Comparison of ENCODE assay signal across 22 mouse cellular contexts in genomic region chr15:66447423-66447822, GRCm38 (mm10). TPM values are rescaled to one million over a fixed set of nuclear protein-coding genes. Genes with fewer than 3 reads are reported as not detected.
DNase-seq lines count a peak whose midpoint lies in the region; ATAC-seq and TF ChIP-seq lines count a peak whose summit lies in the region.
"Had no signal": no experiment of that assay in that cellular context is flagged by ENCODE, and none has a peak within 500 bp of the region (broad histone marks: within the 10 kb centered on the region; RNA-seq: fewer than 3 reads in every experiment).

No protein-coding gene starts in this region.

- no peak for ATAC-seq in forebrain, embryonic 16.5 days
- no peak for ATAC-seq in forebrain, embryonic 14.5 days
- no peak for ATAC-seq in liver, postnatal 0 days
- ATAC-seq in activated CD4-positive, CD25-positive, alpha-beta regulatory T cell, adult 4 months = peak; percentile 58
- ATAC-seq in hindbrain, embryonic 13.5 days (ENCODE audit: low FRiP score) = no peak

- TF ChIP-seq EP300 in liver, postnatal 0 days (IDR thresholded peaks at IDR 0.05; ENCODE audit: low read depth) = no peak

- H3K79me2 ChIP-seq in liver, adult 2 months (ENCODE audit: control insufficient read depth, insufficient read depth, low read length) = no peaks in the 10 kb centered on the region

- no peak overlapping the region for H3K4me2 ChIP-seq in forebrain, embryonic 16.5 days (ENCODE audit: low read length)
- no peak overlapping the region for H3K4me2 ChIP-seq in forebrain, embryonic 14.5 days (ENCODE audit: low read length)
- H3K4me2 ChIP-seq in liver, postnatal 0 days (ENCODE audit: low read depth, low read length) = no peak overlapping the region
- no peak overlapping the region for H3K4me2 ChIP-seq in hindbrain, embryonic 13.5 days
- H3K4me2 ChIP-seq: heart, embryonic 12.5 days; liver, embryonic 11.5 days; lung, embryonic 15.5 days; neural tube, embryonic 12.5 days had no signal

- H3K27ac ChIP-seq in forebrain, embryonic 16.5 days (ENCODE audit: low read length) = peak overlapping the region; percentile 56; the same call in 1 of the 2 replicates
- H3K27ac ChIP-seq in forebrain, embryonic 14.5 days (ENCODE audit: low read depth, low read length) = no peak overlapping the region
- no peak overlapping the region for H3K27ac ChIP-seq in liver, adult 2 months (replicated peaks; ENCODE audit: insufficient read depth, low read depth, low read length)
- H3K27ac ChIP-seq in liver, postnatal 0 days (ENCODE audit: low read depth) = no peak overlapping the region
- no peak overlapping the region for H3K27ac ChIP-seq in cerebellum, adult 2 months (ENCODE audit: insufficient read depth, low read length)
- no peak overlapping the region for H3K27ac ChIP-seq in hindbrain, embryonic 13.5 days
- H3K27ac ChIP-seq: embryonic facial prominence, embryonic 10.5 days; lung, embryonic 15.5 days; neural tube, embryonic 12.5 days had no signal

- DNase-seq in forebrain, embryonic 14.5 days (ENCODE audit: low spot score) = no peak
- peak; percentile 14 for DNase-seq in liver, adult 2 months (ENCODE audit: extremely low read depth, low read depth, low spot score)
- DNase-seq in liver, postnatal 0 days = no peak
- DNase-seq in cerebellum, adult 2 months = no peak
- no peak for DNase-seq in cerebellum, postnatal 14 days
- DNase-seq: adrenal gland, adult 8-10 months; cerebellum, adult 11 months; cerebellum, postnatal 36 days; gastrocnemius, postnatal 36 days; left cerebral cortex, postnatal 4 days; thymus, postnatal 25 days had no signal

- no peaks in the 10 kb centered on the region for H3K36me3 ChIP-seq in forebrain, embryonic 16.5 days (ENCODE audit: control insufficient read depth, insufficient read depth)
- no peaks in the 10 kb centered on the region for H3K36me3 ChIP-seq in forebrain, embryonic 14.5 days (ENCODE audit: control insufficient read depth, insufficient read depth, low read length)
- H3K36me3 ChIP-seq in liver, adult 2 months (ENCODE audit: control insufficient read depth, insufficient read depth, low read length) = no peaks in the 10 kb centered on the region
- no peaks in the 10 kb centered on the region for H3K36me3 ChIP-seq in liver, postnatal 0 days (replicated peaks; ENCODE audit: insufficient read depth, low read length)
- H3K36me3 ChIP-seq in hindbrain, embryonic 13.5 days = no peaks in the 10 kb centered on the region
- H3K36me3 ChIP-seq: embryonic facial prominence, embryonic 10.5 days; heart, embryonic 12.5 days; lung, embryonic 15.5 days; neural tube, embryonic 12.5 days had no signal

- H3K4me3 ChIP-seq in forebrain, embryonic 16.5 days (replicated peaks; ENCODE audit: low read length) = no peak overlapping the region
- no peak overlapping the region for H3K4me3 ChIP-seq in forebrain, embryonic 14.5 days (ENCODE audit: low read depth, low read length)
- H3K4me3 ChIP-seq in liver, adult 2 months (ENCODE audit: insufficient read depth, low read depth, low read length) = no peak overlapping the region
- no peak overlapping the region for H3K4me3 ChIP-seq in liver, postnatal 0 days (ENCODE audit: low read depth, low read length)
- no peak overlapping the region for H3K4me3 ChIP-seq in cerebellum, adult 2 months (replicated peaks; ENCODE audit: insufficient read depth, low read depth, low read length)
- H3K4me3 ChIP-seq in hindbrain, embryonic 13.5 days = no peak overlapping the region
- H3K4me3 ChIP-seq: embryonic facial prominence, embryonic 10.5 days; erythroblast, embryonic 14.5 days; heart, embryonic 12.5 days; lung, embryonic 15.5 days; neural tube, embryonic 12.5 days had no signal

- no peak for TF ChIP-seq CTCF in liver, adult 2 months (IDR thresholded peaks at IDR 0.05; ENCODE audit: low read depth, low read length)
- TF ChIP-seq CTCF in liver, postnatal 0 days (IDR thresholded peaks at IDR 0.05; ENCODE audit: low read depth) = no peak
- no peak for TF ChIP-seq CTCF in cerebellum, adult 2 months (IDR thresholded peaks at IDR 0.05; ENCODE audit: borderline replicate concordance, insufficient read depth, low read depth, low read length)

- peaks cover 10% of the 10 kb centered on the region for H3K4me1 ChIP-seq in forebrain, embryonic 16.5 days (replicated peaks; ENCODE audit: control insufficient read depth, insufficient read depth, low read length)
- H3K4me1 ChIP-seq in forebrain, embryonic 14.5 days (ENCODE audit: control insufficient read depth, insufficient read depth, low read length) = peaks cover 6% of the 10 kb centered on the region
- no peaks in the 10 kb centered on the region; the same call in 1 of the 2 replicates for H3K4me1 ChIP-seq in liver, adult 2 months (ENCODE audit: control insufficient read depth, insufficient read depth, low read length)
- no peaks in the 10 kb centered on the region for H3K4me1 ChIP-seq in liver, postnatal 0 days (ENCODE audit: insufficient read depth)
- no peaks in the 10 kb centered on the region for H3K4me1 ChIP-seq in cerebellum, adult 2 months (ENCODE audit: control insufficient read depth, insufficient read depth, low read length)
- no peaks in the 10 kb centered on the region; the same call in 1 of the 2 replicates for H3K4me1 ChIP-seq in hindbrain, embryonic 13.5 days (replicated peaks)
- H3K4me1 ChIP-seq: embryonic facial prominence, embryonic 10.5 days; heart, embryonic 12.5 days; lung, embryonic 15.5 days; neural tube, embryonic 12.5 days had no signal

- no peaks in the 10 kb centered on the region for H3K9me3 ChIP-seq in forebrain, embryonic 16.5 days (ENCODE audit: control insufficient read depth, low read length)
- H3K9me3 ChIP-seq in forebrain, embryonic 14.5 days (replicated peaks; ENCODE audit: control insufficient read depth, low read length) = no peaks in the 10 kb centered on the region
- H3K9me3 ChIP-seq in liver, postnatal 0 days (ENCODE audit: low read length) = no peaks in the 10 kb centered on the region
- H3K9me3 ChIP-seq in hindbrain, embryonic 13.5 days = no peaks in the 10 kb centered on the region
- H3K9me3 ChIP-seq: embryonic facial prominence, embryonic 10.5 days; heart, embryonic 12.5 days; lung, embryonic 15.5 days; neural tube, embryonic 12.5 days had no signal

- WGBS in forebrain, embryonic 16.5 days = 56% methylated on average over 7 of the region's 7 CpGs
- 76% methylated on average over 7 of the region's 7 CpGs for WGBS in forebrain, embryonic 14.5 days
- WGBS in liver, adult 2 months = 61% methylated on average over 7 of the region's 7 CpGs
- 61% methylated on average over 7 of the region's 7 CpGs for WGBS in liver, postnatal 0 days (ENCODE audit: insufficient replicate concordance)
- 59% methylated on average over 7 of the region's 7 CpGs for WGBS in cerebellum, adult 2 months
- 81% methylated on average over 7 of the region's 7 CpGs for WGBS in hindbrain, embryonic 13.5 days

- H3K9ac ChIP-seq in forebrain, embryonic 16.5 days (replicated peaks; ENCODE audit: low read depth, low read length) = no peak overlapping the region
- H3K9ac ChIP-seq in forebrain, embryonic 14.5 days (ENCODE audit: low read length) = no peak overlapping the region
- no peak overlapping the region for H3K9ac ChIP-seq in liver, adult 2 months (ENCODE audit: low read depth, low read length)
- H3K9ac ChIP-seq in liver, postnatal 0 days (replicated peaks) = no peak overlapping the region
- H3K9ac ChIP-seq in hindbrain, embryonic 13.5 days = no peak overlapping the region
- H3K9ac ChIP-seq: heart, embryonic 12.5 days; lung, embryonic 15.5 days; neural tube, embryonic 12.5 days had no signal

- TF ChIP-seq POLR2A in liver, adult 2 months (IDR thresholded peaks at IDR 0.05; ENCODE audit: extremely low read depth, insufficient read depth, low read length) = no peak
- no peak for TF ChIP-seq POLR2A in cerebellum, adult 2 months (IDR thresholded peaks at IDR 0.05; ENCODE audit: borderline replicate concordance, insufficient read depth, low read length)

- H3K27me3 ChIP-seq in forebrain, embryonic 16.5 days (replicated peaks; ENCODE audit: control insufficient read depth, insufficient read depth, low read length) = no peaks in the 10 kb centered on the region
- no peaks in the 10 kb centered on the region for H3K27me3 ChIP-seq in forebrain, embryonic 14.5 days (replicated peaks; ENCODE audit: control insufficient read depth, insufficient read depth, low read length)
- no peaks in the 10 kb centered on the region for H3K27me3 ChIP-seq in liver, adult 2 months (ENCODE audit: control insufficient read depth, insufficient read depth, low read length)
- H3K27me3 ChIP-seq in liver, postnatal 0 days (ENCODE audit: insufficient read depth, low read length) = no peaks in the 10 kb centered on the region
- H3K27me3 ChIP-seq in cerebellum, adult 2 months (ENCODE audit: control insufficient read depth, insufficient read depth, low read length) = no peaks in the 10 kb centered on the region
- H3K27me3 ChIP-seq in hindbrain, embryonic 13.5 days = no peaks in the 10 kb centered on the region
- H3K27me3 ChIP-seq: heart, embryonic 12.5 days; lung, embryonic 15.5 days; neural tube, embryonic 12.5 days had no signal

RNA-seq across cellular contexts. Expression of gene Lrrc6, which starts 53.3 kb away (rescaled TPM):
- 1.0 and 1.3 TPM in 2 replicates for polyA plus RNA-seq in forebrain, embryonic 16.5 days (2015; fragmentation: Nextera tagmentation; extraction: Ambion mirVana)
- 1.2 and 1.7 TPM in 2 replicates for polyA plus RNA-seq in forebrain, embryonic 14.5 days (2014; fragmentation: Nextera tagmentation; extraction: Ambion mirVana)
- total RNA-seq in liver, adult 2 months (2014; rRNA removed) = not detected in 2 replicates
- polyA plus RNA-seq in liver, adult 2 months (2012; rRNA removed) = not detected in 2 replicates
- not detected in 2 replicates for polyA plus RNA-seq in liver, postnatal 0 days (2015; fragmentation: Nextera tagmentation; extraction: Ambion mirVana)
- polyA plus RNA-seq in activated CD4-positive, CD25-positive, alpha-beta regulatory T cell, adult 4 months (2017; shearing (Covaris generic)) = under 1 TPM in 1 of 2 experiments, not detected in 1; 0.26 TPM
- polyA plus RNA-seq in cerebellum, adult 2 months (2012; rRNA removed) = 0.87 and 1.2 TPM in 2 replicates
- polyA plus RNA-seq in hindbrain, embryonic 13.5 days (2015; fragmentation: Nextera tagmentation; extraction: Ambion mirVana) = 0.71 and 1.1 TPM in 2 replicates
- total RNA-seq: gastrocnemius, postnatal 36 days; hematopoietic stem cell, adult 5-6 weeks had no signal
- polyA plus RNA-seq: erythroblast, embryonic 14.5 days; intestine, embryonic 14.5 days; liver, embryonic 11.5 days had no signal
